Mouse (Mus musculus): ENCODE measurements around the gene Ocln. TPM values are rescaled to one million over a fixed set of nuclear protein-coding genes. Genes with fewer than 3 reads are reported as not detected.
"Not testable (repeated sequence)": the region's sequence is repeated elsewhere in the genome, so short reads cannot be mapped to it uniquely, and the experiment has no call there.

Gene Ocln
- total RNA-seq, 1 experiment from 2014 or later: 10.7 TPM

DNA sequence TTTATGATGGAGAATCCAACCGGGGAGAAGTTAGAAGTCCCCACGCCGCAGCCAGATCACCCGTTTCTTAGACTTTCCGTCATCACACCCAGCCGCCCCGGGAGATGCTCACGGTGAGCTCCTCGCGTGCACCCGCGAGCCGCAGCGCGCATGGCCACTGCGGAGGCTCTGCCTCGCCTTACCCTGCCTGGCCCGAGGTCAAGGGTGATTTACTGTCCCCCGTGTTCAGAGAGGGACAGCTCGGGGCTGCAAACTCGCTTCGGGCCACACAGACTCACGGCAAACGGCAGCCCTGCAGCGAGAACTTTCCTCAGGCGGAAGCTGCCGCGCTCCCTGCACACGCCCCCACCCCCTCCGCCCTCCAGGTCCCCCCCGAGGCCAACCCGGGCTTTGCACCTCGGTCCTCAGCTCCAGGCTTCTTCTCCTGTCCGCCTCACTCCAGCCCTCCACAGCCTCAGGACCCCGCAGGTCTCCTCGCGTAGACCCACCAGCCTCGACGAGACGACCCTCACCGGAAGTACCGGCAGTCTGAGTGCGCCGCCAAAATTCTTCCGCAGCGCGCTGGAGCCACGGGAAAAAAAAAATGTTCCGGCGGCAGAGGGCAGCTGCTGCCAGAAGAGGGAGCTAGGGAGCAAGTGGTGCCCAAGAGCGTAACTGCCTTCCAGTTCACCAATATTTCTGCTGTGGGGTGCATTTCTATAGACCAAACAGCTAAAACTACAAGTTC, 60.3 kb downstream of the Ocln start, which contains the start of gene Gtf2h2:
Gene Gtf2h2 (minus strand): TSS at position 519 of the 727 bp plus-strand sequence.
- DNase-seq: peak; percentile 85

- no peak for DNase-seq
These were observed 60.9 kb downstream of the Ocln start for GRCm38 (mm10) chr13:100491623-100492022.

- no peak for DNase-seq
These were observed 62.1 kb downstream of the Ocln start for GRCm38 (mm10) chr13:100490424-100490823.

DNA sequence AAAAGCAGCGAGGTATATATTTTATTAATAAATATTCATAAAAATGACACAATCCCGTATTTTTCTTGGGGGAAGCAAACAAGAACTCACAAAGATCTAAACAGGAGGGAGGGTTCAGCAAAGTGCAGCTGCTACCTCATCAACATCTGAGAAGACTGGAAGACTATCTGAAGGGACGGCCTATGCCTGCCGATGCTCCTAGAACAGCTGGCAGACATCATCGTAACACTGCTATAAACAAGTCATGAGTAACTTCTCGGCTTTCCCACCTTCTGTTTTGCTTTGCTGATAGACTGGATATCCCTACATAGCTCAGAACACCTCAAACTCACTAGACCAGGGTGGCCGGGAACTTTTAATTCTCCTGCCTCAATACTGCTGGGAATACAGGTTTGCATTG, 68.9 kb downstream of the Ocln start:
- no peak for DNase-seq

DNA sequence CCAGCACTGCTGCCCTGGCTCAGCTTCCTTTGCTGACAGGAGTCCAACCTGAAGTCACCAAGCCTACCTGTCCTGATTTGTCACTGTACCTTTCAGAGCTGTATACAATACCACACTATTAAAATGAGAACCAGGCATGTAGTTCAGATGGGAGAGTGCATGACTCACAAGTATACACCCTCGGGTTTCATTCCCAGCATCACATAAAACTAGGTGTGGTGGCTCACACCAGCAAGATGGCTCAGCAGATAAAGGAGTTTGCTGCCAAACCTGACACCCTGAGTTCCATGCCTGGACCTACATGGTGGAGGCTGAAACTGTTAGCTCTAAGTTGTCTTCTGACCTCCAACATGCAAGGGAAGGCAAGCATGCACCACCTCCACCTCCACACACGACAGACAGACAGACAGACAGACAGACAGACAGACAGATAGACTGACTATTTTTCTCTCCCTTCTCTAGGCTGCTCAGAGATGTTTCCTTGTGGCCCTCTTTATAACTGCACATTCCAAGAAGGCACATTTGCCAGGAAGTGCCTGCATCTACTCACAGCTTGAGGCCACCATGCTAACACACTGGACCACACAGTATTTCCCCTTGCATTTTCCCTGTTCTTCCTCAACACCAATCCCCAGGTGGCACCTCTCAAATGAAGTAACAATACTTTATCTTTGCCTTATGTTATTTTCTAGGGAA, 88.8 kb downstream of the Ocln start:
- DNase-seq: no peak

DNA sequence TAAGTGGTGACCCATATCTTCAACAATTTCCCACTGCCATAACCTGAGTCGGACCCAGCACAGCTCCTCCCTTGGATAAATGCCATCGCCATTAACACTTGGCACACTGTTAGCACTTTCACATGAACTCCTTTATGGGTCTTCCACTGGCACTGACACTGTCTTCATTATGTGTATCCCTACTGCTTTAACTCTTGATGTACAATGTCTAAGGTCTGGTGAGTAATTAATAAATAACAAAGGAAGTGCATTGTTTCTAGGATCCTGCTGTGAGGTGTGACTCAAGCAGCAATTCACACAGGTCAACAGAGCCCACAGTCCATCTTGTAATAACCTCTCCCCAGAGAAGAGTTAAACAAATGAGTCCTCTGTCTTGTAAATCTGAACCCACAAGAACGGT, 91.2 kb downstream of the Ocln start:
- no peak for DNase-seq

- not testable (repeated sequence) for DNase-seq
These were observed 99.9 kb downstream of the Ocln start, which contains the start of gene Naip1 for GRCm38 (mm10) chr13:100452415-100453127. Naip1 (minus strand) TSS chr13:100452869.

DNA sequence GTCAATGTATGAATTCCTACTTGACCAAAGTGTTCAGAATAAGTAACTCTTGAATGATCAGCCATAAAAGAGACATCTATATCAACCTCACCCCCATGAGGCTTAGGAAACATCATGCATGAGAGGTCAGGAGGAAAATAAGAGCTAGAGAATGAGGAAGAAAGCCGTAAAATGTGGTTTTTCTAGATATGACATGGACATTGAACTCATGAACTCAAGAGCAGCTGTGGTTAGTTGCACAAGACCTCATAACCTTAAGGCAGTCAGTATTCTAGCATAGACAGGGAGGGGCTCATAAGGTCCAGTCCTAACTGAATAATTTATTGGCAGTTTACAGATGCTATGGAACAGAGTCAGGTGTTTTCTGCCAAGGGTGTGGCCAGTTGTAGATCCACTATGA, 103.0 kb downstream of the Ocln start:
- DNase-seq: no peak

Other genes starting within 250 kb of the Ocln start
- gene Naip6, start 235.0 kb downstream of the Ocln start, total RNA-seq (2021): 0.27 TPM in 1 of 2 replicates, not detected in the other
- gene Naip1, start 99.8 kb downstream of the Ocln start, total RNA-seq (2021): 0.27 and 0.43 TPM in 2 replicates
- gene Gtf2h2, start 60.1 kb downstream of the Ocln start, total RNA-seq (2021): 37.6 and 39.8 TPM in 2 replicates
- gene Marveld2, start 64.3 kb upstream of the Ocln start, total RNA-seq (2021): 0.61 and 0.86 TPM in 2 replicates
- 68.4 and 77.9 TPM in 2 replicates for gene Ak6, start 98.3 kb upstream of the Ocln start, total RNA-seq (2021)
- gene Rad17, start 98.3 kb upstream of the Ocln start, total RNA-seq (2021): 22.6 and 22.8 TPM in 2 replicates
- gene Taf9, start 98.9 kb upstream of the Ocln start, total RNA-seq (2021): 4.9 and 13.1 TPM in 2 replicates
- gene Ccdc125, start 117.0 kb upstream of the Ocln start, total RNA-seq (2021): 0.62 and 1.3 TPM in 2 replicates
- gene Cdk7, start 178.2 kb upstream of the Ocln start, total RNA-seq (2021): 38.5 and 45.6 TPM in 2 replicates
- gene Mrps36, start 191.9 kb upstream of the Ocln start, total RNA-seq (2021): 116 and 146 TPM in 2 replicates
- gene Cenph, start 223.2 kb upstream of the Ocln start, total RNA-seq (2021): 2.1 and 2.5 TPM in 2 replicates
- 9.4 and 12.2 TPM in 2 replicates for gene Ccnb1, start 233.9 kb upstream of the Ocln start, total RNA-seq (2021)